Mouse (Mus musculus): ENCODE measurements around the gene Rnf146.

The Rnf146 gene

DNA sequence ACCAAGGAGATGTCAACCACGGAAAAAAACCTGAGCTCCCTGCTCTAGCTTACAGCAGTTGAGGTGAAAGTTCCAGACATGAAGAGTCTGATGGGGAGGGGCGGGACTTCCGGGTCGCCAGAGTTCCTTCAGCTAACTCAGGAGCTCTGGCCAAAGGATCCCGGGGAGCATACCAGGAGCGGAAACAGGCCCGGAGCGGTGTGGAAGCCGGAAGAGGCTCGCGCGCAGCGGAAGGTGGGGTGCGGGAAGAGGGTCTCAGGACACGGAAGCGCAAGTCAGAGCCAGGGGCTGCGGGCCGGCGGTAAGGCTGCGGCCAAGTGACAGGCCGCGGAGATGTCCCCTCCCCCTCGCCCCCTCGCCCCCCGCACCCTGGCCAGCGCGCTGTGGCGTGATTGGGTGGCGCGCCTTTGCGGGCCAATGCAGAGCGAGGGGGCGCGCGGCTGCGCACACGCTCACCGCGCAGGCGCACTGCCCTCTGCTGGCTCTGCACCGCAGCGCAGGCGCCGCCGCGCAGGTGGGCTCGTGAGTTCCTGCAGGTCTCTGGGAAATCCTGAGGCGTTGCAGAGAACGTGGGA, 49.1 kb downstream of the Rnf146 start, which contains the start of gene Echdc1:
TSS of gene Echdc1 (plus strand) at position 103 of the 575 bp plus-strand sequence.
- Histone ChIP-seq H3K4me1 (replicated peaks; ENCODE audit: low read depth, low read length) (peaks cover 20% of the 10 kb centered on the region), H3K27me3 (ENCODE audit: insufficient read depth, low read length) (no peaks in the 10 kb centered on the region), H3K4me3 (replicated peaks; ENCODE audit: low read length) (peak within 1 kb of the TSS; percentile 83), H3K9me3 (ENCODE audit: low read length) (no peaks in the 10 kb centered on the region), H3K36me3 (ENCODE audit: insufficient read depth, low read length) (no peaks in the 10 kb centered on the region; the same call in 1 of the 2 replicates)
- TF ChIP-seq CTCF (conservative IDR thresholded peaks at IDR 0.05; ENCODE audit: low read length) (0 out of 2 replicates have a peak, but pooled peaks have one; percentile 15), POU5F1 (IDR thresholded peaks at IDR 0.05; ENCODE audit: borderline replicate concordance, low read length) (no peak)

DNA sequence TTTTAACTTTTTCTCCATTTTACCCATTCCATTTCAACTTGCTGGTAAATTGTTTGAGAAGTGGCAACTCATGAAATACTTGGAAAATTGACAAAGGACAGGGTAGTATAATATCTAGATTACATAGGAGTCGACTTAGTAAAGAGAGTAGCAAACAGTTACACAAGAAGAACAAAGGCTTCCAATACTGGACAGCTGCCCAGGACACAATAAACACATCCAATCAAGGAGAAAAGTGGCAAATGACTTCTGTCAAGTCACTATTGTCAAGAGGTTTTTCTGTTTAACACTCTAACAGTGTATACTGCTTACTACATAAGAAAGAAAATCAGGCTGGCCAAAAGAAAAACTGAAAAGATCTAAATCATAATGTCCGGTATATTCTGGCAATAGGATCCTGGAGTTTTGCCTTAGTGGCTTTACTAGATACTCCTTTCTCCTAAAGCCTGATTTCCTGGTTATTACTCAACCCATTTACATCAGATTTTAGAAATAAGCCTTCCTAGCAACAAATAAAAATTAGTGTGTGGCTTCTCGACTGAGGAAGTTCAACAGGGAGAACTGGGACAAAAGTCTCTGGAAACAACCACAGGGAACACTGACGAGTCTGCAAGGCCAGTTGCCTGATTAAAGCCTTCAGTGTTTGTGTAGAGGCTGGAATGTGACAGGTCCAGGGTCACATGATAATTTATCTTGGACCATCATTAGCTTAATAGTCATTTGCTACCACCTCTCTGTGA, 50.6 kb downstream of the Rnf146 start:
- Histone ChIP-seq H3K27me3 (ENCODE audit: insufficient read depth, low read length) (no peaks in the 10 kb centered on the region), H3K4me3 (replicated peaks; ENCODE audit: low read length) (0 out of 2 replicates have a peak overlapping the region, but pooled peaks have one; percentile 83), H3K9me3 (ENCODE audit: low read length) (no peaks in the 10 kb centered on the region), H3K36me3 (ENCODE audit: insufficient read depth, low read length) (no peaks in the 10 kb centered on the region; the same call in 1 of the 2 replicates), H3K4me1 (replicated peaks; ENCODE audit: low read depth, low read length) (peaks cover 20% of the 10 kb centered on the region)
- TF ChIP-seq POU5F1 (IDR thresholded peaks at IDR 0.05; ENCODE audit: borderline replicate concordance, low read length): no peak
- no peak for TF ChIP-seq NANOG (IDR thresholded peaks at IDR 0.05; ENCODE audit: borderline replicate concordance, low read length)
- TF ChIP-seq CTCF (conservative IDR thresholded peaks at IDR 0.05; ENCODE audit: low read length): no peak

DNA sequence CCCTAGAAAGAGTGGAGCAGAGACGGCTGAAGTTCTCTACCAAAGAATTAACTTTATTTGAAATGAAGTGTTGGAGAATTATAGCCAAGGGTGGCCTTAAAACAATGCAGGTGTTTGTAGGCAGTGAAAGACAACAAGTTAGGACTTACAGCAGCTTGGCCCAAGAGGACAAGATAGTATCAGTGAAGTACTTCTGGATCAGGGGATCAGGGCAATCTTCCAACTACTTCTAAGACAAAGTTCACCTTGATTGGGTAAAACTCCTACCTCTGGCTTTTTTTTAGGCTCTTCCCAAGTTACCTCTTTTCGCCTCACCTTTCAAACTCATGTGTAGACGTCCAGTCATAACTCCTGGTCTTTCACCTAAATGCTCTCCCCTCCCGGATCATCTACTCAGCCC, 60.0 kb downstream of the Rnf146 start:
- TF ChIP-seq CTCF (conservative IDR thresholded peaks at IDR 0.05; ENCODE audit: low read length) (no peak), NANOG (IDR thresholded peaks at IDR 0.05; ENCODE audit: borderline replicate concordance, low read length) (no peak), POU5F1 (IDR thresholded peaks at IDR 0.05; ENCODE audit: borderline replicate concordance, low read length) (no peak)
- H3K4me1 ChIP-seq (replicated peaks; ENCODE audit: low read depth, low read length): peaks cover 12% of the 10 kb centered on the region
- no peaks in the 10 kb centered on the region for H3K27me3 ChIP-seq (ENCODE audit: insufficient read depth, low read length)
- no peak overlapping the region for H3K4me3 ChIP-seq (replicated peaks; ENCODE audit: low read length)
- no peaks in the 10 kb centered on the region for H3K9me3 ChIP-seq (ENCODE audit: low read length)
- H3K36me3 ChIP-seq (ENCODE audit: insufficient read depth, low read length): no peaks in the 10 kb centered on the region
